Mouse (Mus musculus) kidney, embryonic 15.5 days (tissue): ENCODE measurements at regions not wholly inside any gene's neighbourhood (a gene's known extent, or its start where the extent isn't known, plus 50 kb on each side); places are given as distances from the start of the nearest gene placed in this dataset.

Source experiments
- ATAC-seq: fragments of 200-750 bp; cut with Nextera tagmentation; replicated peaks from 2 replicates; pipeline ENCODE4 v1.8.0; 2017; ENCODE audit warnings: moderate TSS enrichment; ENCODE audit not compliant: low FRiP score
- H3K27ac ChIP-seq: fragments of 300-500 bp; sonication (generic); 2 replicates; pipeline ENCODE4 v1.5.1; 2015; ENCODE audit warnings: mild to moderate bottlenecking, inconsistent platforms
- H3K27me3 ChIP-seq: fragments of 300-500 bp; sonication (generic); 2 replicates; pipeline ENCODE4 v1.6.1; 2015; ENCODE audit warnings: inconsistent platforms
- H3K36me3 ChIP-seq: fragments of 300-500 bp; sonication (generic); 2 replicates; pipeline ENCODE4 v1.6.1; 2015; ENCODE audit warnings: inconsistent platforms
- H3K4me1 ChIP-seq: fragments of 300-500 bp; sonication (generic); 2 replicates; pipeline ENCODE4 v1.6.1; 2015; ENCODE audit warnings: inconsistent platforms
- H3K4me2 ChIP-seq: fragments of 300-500 bp; sonication (generic); 2 replicates; pipeline ENCODE4 v1.6.1; 2015; ENCODE audit warnings: moderate library complexity, mild to moderate bottlenecking, inconsistent platforms
- H3K4me3 ChIP-seq: fragments of 300-500 bp; sonication (generic); replicated peaks from 2 replicates; pipeline ENCODE4 v1.5.1; 2015; ENCODE audit warnings: mild to moderate bottlenecking, inconsistent platforms
- H3K9ac ChIP-seq: fragments of 300-500 bp; sonication (generic); 2 replicates; pipeline ENCODE4 v1.6.1; 2015; ENCODE audit warnings: mild to moderate bottlenecking, inconsistent platforms
- H3K9me3 ChIP-seq: fragments of 300-500 bp; sonication (generic); replicated peaks from 2 replicates; pipeline ENCODE4 v1.6.1; 2016; ENCODE audit warnings: inconsistent platforms
- WGBS: fragments of 180-500 bp; shearing (Covaris S2); methylation state at CpG from one replicate; pipeline ENCODE4 v1.1.7; 2015; ENCODE audit warnings: mixed read lengths; 5-methylcytosine and 5-hydroxymethylcytosine counted together

- Histone ChIP-seq H3K4me3 (no peak overlapping the region), H3K36me3 (no peaks in the 10 kb centered on the region), H3K9me3 (no peaks in the 10 kb centered on the region), H3K4me2 (no peak overlapping the region), H3K4me1 (peaks cover 4% of the 10 kb centered on the region; the same call in 1 of the 2 replicates), H3K27ac (0 out of 2 replicates have a peak overlapping the region, but pooled peaks have one; percentile 54), H3K9ac (no peak overlapping the region), H3K27me3 (no peaks in the 10 kb centered on the region)
- 40% methylated on average over 4 of the region's 4 CpGs for WGBS
- no peak for ATAC-seq
Measured at GRCm38 (mm10) chr1:71807586-71807985, 154.6 kb upstream of the Fn1 start.

- 54% methylated on average over 9 of the region's 9 CpGs for WGBS
Measured at GRCm38 (mm10) chr1:71801283-71802066, 148.5 kb upstream of the Fn1 start.

GRCm38 (mm10) chr1:71800581-71800980 lies 147.6 kb upstream of the Fn1 start:
- Histone ChIP-seq H3K27me3 (no peaks in the 10 kb centered on the region), H3K36me3 (no peaks in the 10 kb centered on the region), H3K27ac (no peak overlapping the region), H3K4me1 (no peaks in the 10 kb centered on the region), H3K9me3 (no peaks in the 10 kb centered on the region), H3K4me3 (no peak overlapping the region), H3K4me2 (no peak overlapping the region), H3K9ac (no peak overlapping the region)
- 50% methylated on average over 2 of the region's 2 CpGs for WGBS
- no peak for ATAC-seq

More at GRCm38 (mm10) chr1:71801283-71802066, 148.5 kb upstream of the Fn1 start:
- H3K36me3 ChIP-seq = no peaks in the 10 kb centered on the region
- H3K27me3 ChIP-seq = no peaks in the 10 kb centered on the region
- H3K9ac ChIP-seq = no peak overlapping the region
- H3K27ac ChIP-seq = no peak overlapping the region
- no peaks in the 10 kb centered on the region for H3K9me3 ChIP-seq
- H3K4me2 ChIP-seq = no peak overlapping the region
- H3K4me1 ChIP-seq = no peaks in the 10 kb centered on the region
- ATAC-seq = no peak
- no peak overlapping the region for H3K4me3 ChIP-seq

GRCm38 (mm10) chr1:71798636-71799035 lies 145.6 kb upstream of the Fn1 start:
- Histone ChIP-seq H3K9ac (no peak overlapping the region), H3K27ac (no peak overlapping the region), H3K36me3 (no peaks in the 10 kb centered on the region), H3K4me2 (no peak overlapping the region), H3K9me3 (no peaks in the 10 kb centered on the region), H3K27me3 (no peaks in the 10 kb centered on the region), H3K4me3 (no peak overlapping the region), H3K4me1 (no peaks in the 10 kb centered on the region)
- no peak for ATAC-seq
- WGBS = 56% methylated on average over 9 of the region's 9 CpGs

GRCm38 (mm10) chr1:71788408-71788807 lies 135.4 kb upstream of the Fn1 start:
- WGBS = 79% methylated on average over 1 of the region's 1 CpGs
- H3K9ac ChIP-seq = no peak overlapping the region
- ATAC-seq = no peak
- no peaks in the 10 kb centered on the region for H3K36me3 ChIP-seq
- H3K9me3 ChIP-seq = no peaks in the 10 kb centered on the region
- H3K27me3 ChIP-seq = no peaks in the 10 kb centered on the region
- no peak overlapping the region for H3K4me3 ChIP-seq
- H3K27ac ChIP-seq = no peak overlapping the region
- no peaks in the 10 kb centered on the region for H3K4me1 ChIP-seq
- no peak overlapping the region for H3K4me2 ChIP-seq

- no peaks in the 10 kb centered on the region for H3K27me3 ChIP-seq
- no peak overlapping the region for H3K27ac ChIP-seq
- no peak for ATAC-seq
- no peak overlapping the region for H3K4me3 ChIP-seq
- no peaks in the 10 kb centered on the region for H3K36me3 ChIP-seq
- H3K9ac ChIP-seq = no peak overlapping the region
- WGBS = 70% methylated on average over 2 of the region's 2 CpGs
- no peak overlapping the region for H3K4me2 ChIP-seq
- H3K9me3 ChIP-seq = no peaks in the 10 kb centered on the region
- no peaks in the 10 kb centered on the region for H3K4me1 ChIP-seq
Measured at GRCm38 (mm10) chr1:71784880-71785279, 131.9 kb upstream of the Fn1 start.

- no peak overlapping the region for H3K4me2 ChIP-seq
- H3K27me3 ChIP-seq = no peaks in the 10 kb centered on the region
- no peak overlapping the region for H3K27ac ChIP-seq
- H3K4me3 ChIP-seq = no peak overlapping the region
- ATAC-seq = no peak
- H3K9me3 ChIP-seq = no peaks in the 10 kb centered on the region
- no peak overlapping the region for H3K9ac ChIP-seq
- no peaks in the 10 kb centered on the region for H3K4me1 ChIP-seq
- no peaks in the 10 kb centered on the region for H3K36me3 ChIP-seq
- WGBS = 92% methylated on average over 8 of the region's 8 CpGs
Measured at GRCm38 (mm10) chr1:71778292-71778691, 125.3 kb upstream of the Fn1 start.

GRCm38 (mm10) chr1:71775865-71776501 lies 123.0 kb upstream of the Fn1 start:
- H3K4me1 ChIP-seq = no peaks in the 10 kb centered on the region

GRCm38 (mm10) chr1:71772526-71772925 lies 119.5 kb upstream of the Fn1 start:
- no peaks in the 10 kb centered on the region for H3K27me3 ChIP-seq
- no peak overlapping the region for H3K9ac ChIP-seq
- H3K4me3 ChIP-seq = no peak overlapping the region
- H3K4me1 ChIP-seq = no peaks in the 10 kb centered on the region
- 56% methylated on average over 2 of the region's 2 CpGs for WGBS
- H3K9me3 ChIP-seq = no peaks in the 10 kb centered on the region
- no peak overlapping the region for H3K27ac ChIP-seq
- no peaks in the 10 kb centered on the region for H3K36me3 ChIP-seq
- no peak overlapping the region for H3K4me2 ChIP-seq
- ATAC-seq = no peak

More at GRCm38 (mm10) chr1:71775865-71776501, 123.0 kb upstream of the Fn1 start:
- 70% methylated on average over 19 of the region's 19 CpGs for WGBS
- Histone ChIP-seq H3K4me3 (no peak overlapping the region), H3K27me3 (no peaks in the 10 kb centered on the region), H3K9ac (no peak overlapping the region), H3K9me3 (no peaks in the 10 kb centered on the region), H3K27ac (no peak overlapping the region), H3K36me3 (no peaks in the 10 kb centered on the region), H3K4me2 (no peak overlapping the region)
- ATAC-seq = no peak

- Histone ChIP-seq H3K9me3 (no peaks in the 10 kb centered on the region), H3K27me3 (no peaks in the 10 kb centered on the region), H3K27ac (no peak overlapping the region), H3K4me2 (no peak overlapping the region), H3K4me1 (no peaks in the 10 kb centered on the region), H3K4me3 (no peak overlapping the region), H3K9ac (no peak overlapping the region), H3K36me3 (no peaks in the 10 kb centered on the region)
- no peak for ATAC-seq
- WGBS = 91% methylated on average over 6 of the region's 6 CpGs
Measured at GRCm38 (mm10) chr1:71771798-71772197, 118.8 kb upstream of the Fn1 start.

- Histone ChIP-seq H3K9ac (no peak overlapping the region), H3K9me3 (no peaks in the 10 kb centered on the region), H3K4me2 (no peak overlapping the region), H3K27ac (no peak overlapping the region), H3K36me3 (no peaks in the 10 kb centered on the region), H3K4me1 (0 out of 2 replicates have a peak, but pooled peaks cover 4% of the 10 kb centered on the region), H3K4me3 (no peak overlapping the region), H3K27me3 (no peaks in the 10 kb centered on the region)
- 72% methylated on average over 2 of the region's 2 CpGs for WGBS
- ATAC-seq = no peak
Measured at GRCm38 (mm10) chr1:71769595-71769994, 116.6 kb upstream of the Fn1 start.

GRCm38 (mm10) chr1:71767705-71768104 lies 114.7 kb upstream of the Fn1 start:
- Histone ChIP-seq H3K27ac (no peak overlapping the region), H3K4me2 (no peak overlapping the region), H3K27me3 (no peaks in the 10 kb centered on the region), H3K4me3 (no peak overlapping the region), H3K9ac (no peak overlapping the region), H3K9me3 (no peaks in the 10 kb centered on the region), H3K36me3 (no peaks in the 10 kb centered on the region), H3K4me1 (0 out of 2 replicates have a peak, but pooled peaks cover 4% of the 10 kb centered on the region)
- 63% methylated on average over 3 of the region's 3 CpGs for WGBS
- ATAC-seq = no peak
